Mouse (Mus musculus) C2C12 (cell line): Measurements from ENCODE around the gene Jmjd7. TPM values are rescaled to one million over a fixed set of nuclear protein-coding genes. Genes with fewer than 3 reads are reported as not detected.

Source experiments
- H3K27me3 ChIP-seq: one replicate; pipeline ENCODE4 v1.6.1; 2011; ENCODE audit not compliant: control insufficient read depth, insufficient read depth, insufficient read length
- H3K36me3 ChIP-seq: one replicate; pipeline ENCODE4 v1.6.1; 2011; ENCODE audit not compliant: control insufficient read depth, insufficient read depth
- H3K4me3 ChIP-seq: one replicate; pipeline ENCODE4 v1.5.1; 2011; ENCODE audit warnings: mild to moderate bottlenecking, control low read depth; ENCODE audit not compliant: poor library complexity, insufficient read depth, severe bottlenecking
- H3K79me2 ChIP-seq: one replicate; pipeline ENCODE4 v1.6.1; 2011; ENCODE audit not compliant: control insufficient read depth, insufficient read depth
- H3K79me3 ChIP-seq: one replicate; pipeline ENCODE4 v1.6.1; 2011; ENCODE audit warnings: low read depth, control low read depth
- H3ac ChIP-seq: one replicate; pipeline ENCODE3; 2011; ENCODE audit warnings: low read depth; ENCODE audit not compliant: control insufficient read depth, insufficient read length
- CEBPB ChIP-seq: IDR thresholded peaks from one replicate; pipeline ENCODE4 v1.6.1; 2011; ENCODE audit warnings: low read depth, mild to moderate bottlenecking, control low read depth, moderate library complexity
- CTCF ChIP-seq: IDR thresholded peaks from one replicate; pipeline ENCODE4 v1.5.1; 2011; ENCODE audit not compliant: control insufficient read depth, insufficient read depth, insufficient read length
- FOSL1 ChIP-seq: IDR thresholded peaks from one replicate; pipeline ENCODE4 v1.8.0; 2011; ENCODE audit warnings: mild to moderate bottlenecking, low read length; ENCODE audit not compliant: poor library complexity, insufficient read depth, severe bottlenecking
- MAX ChIP-seq: IDR thresholded peaks from one replicate; pipeline ENCODE4 v1.6.1; 2011; ENCODE audit warnings: mild to moderate bottlenecking, control low read depth
- MYOD1 ChIP-seq: IDR thresholded peaks from one replicate; pipeline ENCODE4 v1.6.1; 2011; ENCODE audit warnings: low read depth; ENCODE audit not compliant: control insufficient read depth, insufficient read length
- MYOG ChIP-seq: IDR thresholded peaks from one replicate; pipeline ENCODE4 v1.6.1; 2011; ENCODE audit not compliant: control insufficient read depth, insufficient read length; ENCODE audit errors: extremely low read depth
- USF1 ChIP-seq: IDR thresholded peaks from one replicate; pipeline ENCODE4 v1.6.1; 2011; ENCODE audit warnings: low read depth, mild to moderate bottlenecking, control low read depth, moderate library complexity
- long read RNA-seq, 2 experiments: library from polyadenylated mRNA; unstranded; transcript quantifications; one replicate each; pipeline ENCODE4 v2.0.0; 2019 to 2020
- polyA plus RNA-seq: library from polyadenylated mRNA; unstranded; fragments of >200 nt; fragmentation: generic; extraction: Trizol; gene quantifications from one replicate; pipeline ENCODE4 v1.2.1, GENCODE M21; 2012; ENCODE audit warnings: missing spikeins

Jmjd7 gene
- 8.1 TPM for polyA plus RNA-seq
- long read RNA-seq, experiment 1, transcript Jmjd7-201 (8 exons, 1,373 nt): major isoform, 6 of 10 reads
- long read RNA-seq, experiment 1, partial matches to known transcripts: 1 of 10 reads
- long read RNA-seq, experiment 1, other reads (novel, unspliced or antisense): 3 of 10 reads
- long read RNA-seq, experiment 2, transcript Jmjd7-201 (8 exons, 1,373 nt): major isoform, 9 of 9 reads
- long read RNA-seq, experiment 2, partial matches to known transcripts: 0 of 9 reads
- long read RNA-seq, experiment 2, other reads (novel, unspliced or antisense): 0 of 9 reads

DNA sequence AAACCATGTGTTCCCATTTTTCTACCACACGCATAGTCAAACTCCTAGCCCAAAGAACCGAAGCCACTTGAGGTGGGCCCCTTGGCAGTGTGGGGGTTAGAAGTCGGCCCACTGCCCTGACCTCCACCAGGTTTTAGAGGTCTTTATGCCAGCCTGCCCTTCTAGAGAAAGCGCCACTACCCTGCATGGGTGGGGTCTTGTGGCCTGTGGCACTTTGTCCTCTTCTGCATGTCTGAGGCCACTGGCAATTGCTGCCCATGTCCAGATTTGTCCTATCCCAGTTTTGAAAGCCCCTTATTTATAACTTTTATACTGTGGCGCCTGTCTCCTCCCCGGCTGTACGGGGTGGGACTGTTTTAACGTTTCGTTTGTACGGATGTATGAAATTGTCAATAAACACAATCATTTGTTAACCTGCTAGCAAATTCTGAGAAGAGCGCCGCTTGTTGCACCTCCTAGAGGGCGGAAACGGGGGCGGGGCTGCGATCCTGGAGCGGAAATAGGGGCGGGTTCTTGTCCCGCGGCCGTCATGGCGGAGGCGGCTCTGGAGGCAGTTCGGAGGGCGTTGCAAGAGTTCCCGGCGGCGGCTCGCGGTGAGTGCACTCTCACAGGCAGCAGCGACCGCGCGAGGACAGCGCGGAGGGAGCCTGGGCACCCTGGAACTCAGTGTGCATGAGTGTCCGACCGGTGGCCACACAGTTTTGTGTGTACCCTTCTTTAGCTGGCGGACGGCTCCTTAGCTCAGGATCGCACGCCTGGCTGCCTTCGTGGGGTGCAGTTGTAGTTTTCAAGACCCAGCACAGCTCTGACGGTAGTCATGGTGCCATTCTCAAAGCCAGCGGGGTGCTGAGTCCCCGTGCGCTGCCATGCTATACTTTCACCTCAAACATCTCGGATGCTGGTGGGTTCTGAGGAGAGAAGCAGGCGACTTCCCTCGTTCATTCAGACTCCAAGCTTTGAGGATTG, at the start of gene Jmjd7, which contains the start of gene Gm28042:
Gene Jmjd7, plus strand, starts transcription at position 500 of the 966 bp plus-strand sequence.
Gene Gm28042, plus strand, starts transcription at position 510 of the 966 bp plus-strand sequence.
- H3K36me3 ChIP-seq: peaks cover 5% of the 10 kb centered on the region
- TF ChIP-seq FOSL1: no peak
- TF ChIP-seq CTCF: no peak
- TF ChIP-seq CEBPB: no peak
- TF ChIP-seq MYOD1: no peak
- no peaks in the 10 kb centered on the region for H3K79me2 ChIP-seq
- no peaks in the 10 kb centered on the region for H3K27me3 ChIP-seq
- no peaks in the 10 kb centered on the region for H3K79me3 ChIP-seq
- H3K4me3 ChIP-seq: peak within 1 kb of the TSS; percentile 60
- peak within 1 kb of the TSS; percentile 59 for H3ac ChIP-seq

DNA sequence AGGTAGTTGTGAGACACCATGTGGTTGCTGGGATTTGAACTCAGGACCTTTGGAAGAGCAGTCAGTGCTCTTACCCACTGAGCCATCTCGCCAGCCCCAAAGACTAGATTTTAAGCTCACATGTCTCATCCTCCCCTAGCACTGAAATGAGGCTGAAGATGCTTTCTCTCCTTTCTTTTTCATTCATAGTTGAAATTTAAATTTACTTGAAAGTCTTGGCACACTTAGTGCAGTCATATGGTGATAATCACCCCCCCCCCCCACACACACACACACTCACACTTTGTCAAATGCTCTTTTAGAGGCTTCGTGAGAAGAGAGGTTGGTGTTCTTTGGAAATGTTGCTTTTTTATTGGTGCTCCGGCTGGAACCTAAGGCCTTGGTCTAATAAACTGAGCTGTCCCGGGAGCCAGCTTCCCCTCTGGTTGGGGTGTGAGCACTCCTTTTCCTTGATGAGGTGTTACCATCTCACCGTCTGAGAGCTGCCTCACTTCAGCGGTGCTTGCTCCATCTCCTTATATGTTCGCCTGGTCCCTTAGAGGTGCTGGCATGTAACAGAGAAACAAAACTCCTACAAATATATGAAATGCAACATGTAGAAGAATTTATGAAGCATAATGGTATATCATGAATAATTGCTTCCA, 46.8 kb upstream of the Jmjd7 start:
- TF ChIP-seq FOSL1 (no peak), CEBPB (no peak), USF1 (no peak), MYOD1 (no peak)
- Histone ChIP-seq H3K79me3 (no peaks in the 10 kb centered on the region), H3K79me2 (no peaks in the 10 kb centered on the region), H3K27me3 (no peaks in the 10 kb centered on the region), H3K36me3 (no peaks in the 10 kb centered on the region), H3ac (no peak overlapping the region), H3K4me3 (no peak overlapping the region)

DNA sequence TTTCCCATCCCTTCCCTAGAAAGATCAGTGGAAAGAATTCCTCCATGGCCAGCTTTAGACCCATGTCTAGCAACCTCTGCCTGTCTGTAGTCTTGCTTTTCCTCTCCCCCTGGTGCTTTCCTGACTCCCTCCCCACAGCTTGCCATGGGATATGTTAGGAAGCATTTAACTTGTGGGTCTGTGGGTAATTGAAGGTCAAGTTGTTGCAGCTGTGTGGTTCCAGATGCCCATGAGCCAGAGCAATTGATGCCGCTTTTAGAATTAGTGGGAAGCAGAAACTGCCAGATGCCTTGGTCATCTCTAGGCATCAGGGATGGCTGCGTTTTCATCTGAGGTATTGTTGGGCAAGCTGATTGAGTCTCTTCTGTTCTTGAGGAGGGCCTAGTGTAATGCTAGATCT, 45.7 kb upstream of the Jmjd7 start:
- Histone ChIP-seq H3ac (no peak overlapping the region), H3K4me3 (no peak overlapping the region), H3K79me2 (no peaks in the 10 kb centered on the region), H3K27me3 (no peaks in the 10 kb centered on the region), H3K79me3 (no peaks in the 10 kb centered on the region), H3K36me3 (no peaks in the 10 kb centered on the region)
- no peak for TF ChIP-seq MYOD1
- no peak for TF ChIP-seq CTCF
- no peak for TF ChIP-seq MAX
- TF ChIP-seq CEBPB: no peak
- no peak for TF ChIP-seq USF1
- no peak for TF ChIP-seq MYOG
- TF ChIP-seq FOSL1: no peak

DNA sequence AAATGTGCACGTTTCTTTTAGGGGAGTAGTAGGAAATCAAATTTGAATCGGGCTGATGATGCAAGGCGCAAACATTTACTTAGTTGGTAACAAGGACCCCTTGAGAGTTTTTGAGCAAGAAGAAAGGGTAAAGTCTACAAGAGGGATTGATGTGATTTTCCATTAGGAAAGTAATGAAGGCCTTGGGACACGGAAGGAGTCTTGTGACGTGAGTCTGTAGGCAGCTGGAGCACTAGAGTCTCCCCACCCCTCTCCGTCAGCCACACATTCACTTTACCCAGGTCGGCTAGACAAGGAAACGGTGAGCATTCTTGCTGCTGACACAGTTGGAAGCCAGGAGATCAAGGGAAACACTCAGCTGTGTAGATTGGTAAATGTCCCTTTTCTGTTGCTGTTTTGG, 41.4 kb upstream of the Jmjd7 start:
- H3K79me3 ChIP-seq: no peaks in the 10 kb centered on the region

DNA sequence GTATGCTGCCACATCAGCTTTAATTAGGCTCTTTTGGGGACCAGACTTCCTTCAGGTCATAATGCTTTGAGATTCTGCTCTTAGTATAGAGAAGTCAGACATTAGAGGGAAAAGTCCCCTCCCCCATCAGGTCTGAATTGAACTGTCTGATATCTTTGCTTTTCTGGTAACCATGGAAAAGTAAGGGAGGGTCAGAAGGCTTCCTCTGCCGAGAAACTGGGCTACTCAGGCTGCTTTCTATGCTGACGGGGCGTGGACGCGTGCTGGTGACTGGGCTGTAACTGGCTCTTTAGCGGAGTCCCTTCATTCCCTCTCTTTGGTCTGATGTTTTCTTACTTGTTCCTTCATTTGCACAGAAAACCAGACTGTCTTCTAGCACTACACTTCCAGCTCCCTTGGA, 40.9 kb upstream of the Jmjd7 start:
- Histone ChIP-seq H3K36me3 (no peaks in the 10 kb centered on the region), H3K4me3 (no peak overlapping the region), H3K27me3 (no peaks in the 10 kb centered on the region), H3K79me3 (no peaks in the 10 kb centered on the region), H3K79me2 (no peaks in the 10 kb centered on the region), H3ac (no peak overlapping the region)
- no peak for TF ChIP-seq MYOG
- no peak for TF ChIP-seq FOSL1
- TF ChIP-seq MAX: no peak
- TF ChIP-seq CEBPB: no peak
- TF ChIP-seq USF1: no peak
- no peak for TF ChIP-seq CTCF
- TF ChIP-seq MYOD1: no peak

More for the DNA sequence above, 41.4 kb upstream of the Jmjd7 start:
- no peaks in the 10 kb centered on the region for H3K36me3 ChIP-seq
- H3K79me2 ChIP-seq: no peaks in the 10 kb centered on the region
- H3K27me3 ChIP-seq: no peaks in the 10 kb centered on the region
- no peak overlapping the region for H3K4me3 ChIP-seq
- TF ChIP-seq CTCF (no peak), FOSL1 (no peak), MYOG (no peak), CEBPB (no peak), USF1 (no peak), MYOD1 (no peak), MAX (no peak)
- H3ac ChIP-seq: no peak overlapping the region
